Mouse (Mus musculus) R1 (cell line): ENCODE measurements around the gene Nipal4.

ENCODE experiments used
- DNase-seq: peaks from one replicate; pipeline ENCODE4 v3.0.0-alpha.2; 2018; ENCODE audit warnings: low read depth, low spot score

The Nipal4 gene

GRCm38 (mm10) chr11:46157462-46157861 lies 8.8 kb downstream of the Nipal4 start:
- DNase-seq: no peak

GRCm38 (mm10) chr11:46156945-46157344 lies 9.4 kb downstream of the Nipal4 start:
- DNase-seq: no peak

DNA sequence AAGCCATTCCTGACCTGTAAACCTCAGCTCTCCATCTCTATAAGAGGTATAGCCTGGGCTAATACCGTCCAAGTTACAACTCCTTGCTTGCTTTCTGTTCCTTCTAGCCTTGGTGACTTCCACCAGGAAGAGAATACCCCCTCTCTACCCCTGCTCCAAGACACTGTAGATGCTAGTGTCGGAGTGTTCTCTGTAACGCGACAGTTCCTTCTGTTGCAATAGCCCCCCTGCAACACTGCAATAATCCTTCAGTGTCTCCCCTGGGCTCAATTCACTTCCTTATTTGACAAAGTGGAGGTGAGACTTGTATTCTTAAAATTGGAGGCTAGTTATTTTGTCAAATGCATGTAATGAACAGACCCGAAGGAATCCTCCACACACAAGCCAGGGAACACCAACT lies 19.7 kb downstream of the Nipal4 start:
- no peak for DNase-seq

- no peak for DNase-seq
These were observed 21.0 kb downstream of the Nipal4 start for GRCm38 (mm10) chr11:46145163-46145875.

DNA sequence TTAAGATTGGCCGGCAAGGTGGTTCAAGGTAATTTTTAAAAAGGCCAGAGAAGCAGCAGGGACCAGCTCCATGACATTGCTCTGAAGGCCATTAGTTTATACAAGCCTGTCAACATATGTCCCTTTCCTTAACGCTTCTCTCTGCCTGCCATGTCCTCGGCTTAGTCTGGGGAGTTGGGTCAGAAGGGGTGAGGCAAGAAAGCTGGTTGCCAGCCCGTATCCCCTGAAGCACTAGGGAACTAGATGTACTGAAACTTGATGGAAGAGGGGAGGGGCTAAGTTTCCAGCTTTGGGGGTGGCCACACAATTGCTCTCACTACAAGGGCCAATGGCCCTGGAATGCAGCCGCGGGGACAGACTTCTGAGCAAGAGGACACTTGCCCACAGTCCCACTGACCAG lies 23.0 kb downstream of the Nipal4 start:
- no peak for DNase-seq

DNA sequence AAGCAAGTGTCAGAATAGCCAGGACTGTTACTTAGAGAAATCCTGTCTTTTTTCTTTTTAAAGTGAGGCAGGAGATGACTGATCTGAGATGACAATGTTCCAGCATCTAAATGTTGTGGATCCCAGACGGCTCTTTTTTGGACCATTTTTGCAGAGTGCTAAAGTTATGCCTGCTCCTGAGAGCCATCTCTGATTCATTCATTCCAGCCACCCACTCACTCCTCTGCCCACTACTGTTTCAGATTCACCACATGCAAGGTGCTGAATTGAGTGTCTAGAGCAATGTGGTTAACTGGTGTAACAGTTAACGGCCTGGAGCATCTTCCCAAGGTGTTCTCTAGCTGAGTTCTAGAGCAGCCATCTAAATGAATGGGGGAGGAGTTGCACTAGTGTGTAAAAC lies 31.4 kb downstream of the Nipal4 start:
- no peak for DNase-seq

DNA sequence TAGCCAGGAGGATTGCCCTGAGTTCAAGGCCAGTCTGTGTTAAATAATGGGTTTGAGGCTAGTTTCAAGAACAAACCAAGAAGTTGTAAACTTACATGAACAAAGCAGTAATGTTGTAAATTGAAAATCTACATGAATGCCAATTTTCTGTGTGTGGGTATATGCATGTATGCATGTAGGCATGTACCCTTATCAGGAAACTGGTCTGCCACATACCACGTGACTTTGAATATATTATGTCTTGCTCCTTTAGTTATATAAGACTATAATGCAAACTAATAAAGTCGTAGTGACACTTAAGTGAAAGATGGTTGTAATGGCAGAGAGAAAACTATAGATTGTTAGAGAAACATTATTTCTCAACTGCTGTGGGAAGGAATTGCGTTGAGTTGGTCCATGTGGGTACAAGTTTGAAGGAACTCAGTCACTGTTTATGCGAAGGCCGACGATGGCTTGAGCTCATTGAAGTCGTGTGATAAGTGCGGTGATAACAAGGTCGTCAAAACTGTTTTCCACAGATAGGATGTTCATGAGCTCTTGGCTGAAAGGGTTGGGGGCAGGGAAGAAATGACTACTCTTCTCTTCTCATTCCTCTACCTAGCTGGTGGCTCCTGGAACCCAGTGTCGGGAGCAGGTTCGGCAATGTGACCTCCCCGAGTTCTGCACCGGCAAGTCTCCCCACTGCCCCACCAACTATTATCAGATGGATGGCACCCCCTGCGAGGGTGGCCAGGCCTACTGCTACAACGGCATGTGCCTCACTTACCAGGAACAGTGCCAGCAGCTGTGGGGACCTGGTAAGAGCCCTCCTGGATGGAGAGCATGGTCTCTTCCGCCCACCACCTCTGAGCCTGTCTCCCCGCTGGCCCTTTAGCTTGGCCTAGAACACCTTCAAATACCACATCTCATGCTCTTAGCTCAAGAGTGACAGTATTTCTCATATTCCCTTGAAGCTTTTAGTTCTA lies 35.0 kb downstream of the Nipal4 start:
- DNase-seq: no peak

DNA sequence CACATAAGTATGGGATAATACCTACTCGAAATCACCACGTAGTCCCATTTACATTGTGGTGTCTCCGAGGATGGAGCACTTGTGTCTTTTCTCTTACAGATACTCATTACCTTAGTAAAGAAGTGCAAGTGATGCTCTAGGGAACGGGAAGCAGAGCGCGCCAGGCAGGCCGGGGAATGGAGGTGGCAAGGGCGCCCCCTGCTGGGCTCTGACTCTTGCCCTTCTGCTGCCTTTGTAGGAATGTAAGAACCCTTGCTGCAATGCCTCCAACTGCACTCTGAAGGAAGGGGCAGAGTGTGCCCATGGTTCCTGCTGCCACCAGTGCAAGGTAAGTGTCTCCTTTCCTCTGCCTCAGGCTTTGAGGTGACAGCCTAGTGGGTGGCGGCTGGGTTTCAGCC lies 37.8 kb downstream of the Nipal4 start:
- peak; percentile 60 for DNase-seq

GRCm38 (mm10) chr11:46127621-46128547 lies 38.4 kb downstream of the Nipal4 start:
- DNase-seq: no peak

GRCm38 (mm10) chr11:46126827-46127410 lies 39.4 kb downstream of the Nipal4 start:
- DNase-seq: no peak

GRCm38 (mm10) chr11:46126317-46126716 lies 40.0 kb downstream of the Nipal4 start:
- no peak for DNase-seq

GRCm38 (mm10) chr11:46125835-46126229 lies 40.5 kb downstream of the Nipal4 start:
- DNase-seq: no peak

DNA sequence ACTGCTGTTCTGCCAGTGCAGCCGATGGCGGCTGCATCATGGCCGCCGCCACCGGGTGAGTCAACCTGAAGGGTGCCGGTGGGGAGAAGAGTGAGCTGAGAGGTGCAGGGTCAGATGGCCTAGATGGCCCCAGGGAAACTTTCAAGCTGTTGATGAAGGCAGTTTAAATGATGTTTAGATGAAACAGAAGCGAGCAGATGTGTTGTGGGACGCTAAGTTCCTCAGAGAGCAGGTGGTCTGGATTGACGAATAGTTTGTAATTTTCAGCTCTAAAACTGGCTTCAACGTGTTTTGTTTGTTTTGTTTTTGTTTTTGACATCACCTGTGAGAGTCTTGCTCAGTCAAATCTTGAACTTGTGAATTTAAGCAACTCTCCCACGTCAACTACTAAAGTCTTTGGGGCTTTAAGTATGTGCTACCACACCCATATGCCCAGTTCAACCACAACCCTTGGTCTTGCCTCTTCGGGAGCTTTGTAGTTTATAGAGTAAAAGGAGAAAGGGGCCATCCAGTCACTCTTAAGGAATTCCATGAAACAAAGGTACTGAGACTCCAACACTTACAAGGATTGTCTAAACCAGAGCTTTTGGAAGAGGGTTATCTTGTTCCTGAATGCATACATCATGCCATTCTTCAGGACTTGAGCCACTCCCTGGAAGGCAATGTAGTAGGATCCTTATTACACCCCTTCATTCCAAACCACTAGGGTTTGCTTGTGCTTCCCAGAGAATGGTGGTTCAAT lies 41.0 kb downstream of the Nipal4 start:
- peak; percentile 69 for DNase-seq

DNA sequence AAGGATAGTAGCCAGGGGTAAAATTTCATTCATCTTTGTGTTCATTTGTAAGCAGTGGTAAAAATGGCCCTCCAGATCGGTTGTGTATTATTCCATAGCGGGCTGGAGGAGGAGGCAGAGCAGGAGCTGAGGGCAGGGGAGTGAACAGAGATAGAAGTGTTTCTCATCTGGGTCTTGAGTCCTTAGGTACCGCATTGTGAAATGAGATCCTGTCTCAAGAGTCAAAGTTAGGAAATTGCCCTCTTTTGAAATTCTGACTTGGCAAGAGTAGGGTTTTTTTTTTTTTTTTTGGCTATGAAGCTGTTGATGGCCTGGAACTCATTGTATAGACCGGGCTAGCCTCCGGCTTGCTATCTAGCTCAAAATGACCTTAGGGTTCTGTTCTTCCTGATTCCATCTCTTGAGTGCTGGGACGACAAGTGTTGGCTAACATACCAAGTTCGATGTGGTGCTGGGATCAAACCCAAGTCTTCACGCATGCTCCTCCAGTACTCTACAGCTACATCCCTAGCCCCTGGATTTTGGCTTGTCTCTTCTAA lies 42.9 kb downstream of the Nipal4 start:
- no peak for DNase-seq

DNA sequence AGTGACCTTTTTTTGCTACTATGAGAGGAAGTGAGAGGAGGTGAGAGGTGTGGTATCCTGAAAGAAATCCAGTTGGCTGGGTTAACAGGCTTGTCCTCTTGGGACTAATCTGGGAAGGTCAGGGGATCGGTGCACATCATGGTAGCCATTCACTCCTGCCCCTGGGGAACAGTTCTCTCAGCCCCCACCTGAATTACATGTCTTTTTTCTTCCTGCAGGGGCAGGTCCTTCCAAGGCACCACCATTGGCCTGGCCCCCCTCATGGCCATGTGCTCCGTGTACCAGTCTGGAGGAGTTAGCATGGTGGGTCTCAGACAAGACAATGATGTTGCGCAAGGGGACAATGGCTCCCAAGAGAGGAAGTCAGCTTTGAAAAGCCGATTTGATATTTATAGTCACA lies 43.4 kb downstream of the Nipal4 start:
- DNase-seq: no peak

DNA sequence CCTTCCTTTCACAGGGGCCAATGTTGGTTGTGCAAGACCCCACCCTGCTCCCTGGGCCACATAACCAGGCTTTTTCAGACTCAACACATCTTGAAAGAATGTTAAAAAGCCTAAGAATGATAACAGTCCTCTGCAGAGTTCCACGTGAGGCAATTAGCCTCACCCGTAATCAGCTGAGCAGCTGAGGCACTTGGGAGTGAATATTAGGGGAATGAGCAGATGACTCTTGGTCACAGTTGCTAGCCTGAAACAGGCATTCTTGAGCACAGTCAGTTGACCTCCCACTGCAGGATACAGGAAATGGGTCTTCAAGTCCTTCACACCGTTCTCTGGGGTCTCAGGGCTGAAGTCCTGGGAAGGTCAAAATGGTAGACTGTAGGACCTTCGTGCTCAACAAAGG lies 44.6 kb downstream of the Nipal4 start:
- peak; percentile 86 for DNase-seq

GRCm38 (mm10) chr11:46120084-46120483 lies 46.2 kb downstream of the Nipal4 start:
- no peak for DNase-seq

DNA sequence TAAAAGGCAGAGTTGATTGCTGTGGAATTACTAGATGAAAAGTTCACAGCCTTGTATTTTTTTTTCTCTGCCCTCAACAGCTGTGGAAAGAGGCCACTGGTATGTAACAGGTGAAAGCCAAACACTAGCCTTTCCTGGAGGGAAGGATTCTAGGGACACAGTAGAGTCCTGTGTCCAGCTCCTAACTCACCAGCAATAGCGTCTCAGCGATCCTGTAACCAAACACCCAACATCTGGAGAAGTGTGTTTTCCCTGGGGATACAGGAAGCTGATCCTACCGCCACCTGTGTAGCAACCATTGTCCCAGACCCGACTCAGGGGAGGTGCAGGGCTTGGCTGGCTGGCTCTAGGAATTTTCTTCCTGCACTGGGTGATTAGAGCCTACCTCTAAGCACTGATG lies 46.7 kb downstream of the Nipal4 start:
- DNase-seq: peak; percentile 85

DNA sequence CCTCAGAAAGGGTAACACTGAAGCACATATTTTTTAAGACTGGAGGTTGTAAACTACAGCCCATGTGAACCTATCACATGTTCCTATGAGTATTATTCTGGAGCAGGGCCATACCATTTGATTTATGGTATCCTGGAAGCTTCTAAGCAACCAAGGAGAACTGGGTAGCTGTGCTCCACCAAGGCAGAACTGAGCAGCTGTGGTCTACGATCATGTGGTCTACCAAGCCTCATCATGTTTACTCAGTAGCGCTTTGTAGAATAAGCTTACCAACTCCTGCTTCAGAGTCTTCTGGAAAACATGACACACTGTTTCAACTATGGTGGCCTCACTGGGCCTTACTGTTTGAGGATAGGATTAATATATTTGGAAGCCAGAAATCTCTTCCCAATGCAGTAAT lies 49.8 kb downstream of the Nipal4 start:
- DNase-seq: no peak

DNA sequence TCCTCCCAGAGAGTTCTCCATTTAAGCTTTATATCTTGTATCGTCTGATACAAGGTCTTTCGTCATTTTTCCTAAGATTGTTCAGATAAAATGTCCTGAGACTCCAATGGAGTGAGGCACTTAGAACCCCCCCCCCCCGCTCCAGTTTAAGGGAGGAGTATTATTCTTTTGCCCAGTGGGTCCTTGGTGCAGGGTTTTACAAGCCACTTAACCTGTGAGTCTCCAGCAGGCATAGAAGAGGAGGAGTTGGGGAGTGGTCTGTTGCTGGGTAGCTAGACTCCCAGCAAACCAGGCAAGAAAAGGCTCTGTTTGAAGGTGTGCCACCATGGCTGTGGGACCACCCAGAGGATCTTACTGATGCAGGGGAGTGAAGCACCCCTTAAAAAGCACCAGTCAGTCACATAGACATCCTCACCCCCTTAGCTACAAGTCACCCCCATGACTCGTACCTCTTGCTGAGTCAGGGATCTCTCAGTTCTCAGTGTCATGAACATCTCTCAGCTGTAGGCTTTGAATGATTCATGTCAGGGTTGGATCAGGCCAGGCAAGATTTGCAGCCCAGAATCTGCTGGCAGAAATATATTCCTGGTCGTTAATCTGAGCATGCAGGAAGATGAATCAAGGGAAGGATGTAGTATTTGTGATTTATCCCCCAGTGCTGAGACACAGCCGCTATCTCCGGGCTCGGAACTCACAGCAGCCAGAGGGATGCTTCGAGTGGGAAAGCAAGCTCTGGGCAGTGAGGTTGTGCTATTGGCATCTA lies 50.7 kb downstream of the Nipal4 start:
- no peak for DNase-seq
